Mouse (Mus musculus) E14TG2a.4 (cell line): ENCODE results near the gene Kctd13.

Experiments
- H3K27me3 ChIP-seq: 2 replicates; pipeline ENCODE4 v1.6.1; 2014; ENCODE audit warnings: low read length, control low read depth; ENCODE audit not compliant: insufficient read depth
- H3K36me3 ChIP-seq: 2 replicates; pipeline ENCODE4 v1.6.1; 2014; ENCODE audit warnings: low read length, control low read depth; ENCODE audit not compliant: insufficient read depth
- H3K4me1 ChIP-seq: replicated peaks from 2 replicates; pipeline ENCODE4 v1.6.1; 2014; ENCODE audit warnings: low read depth, low read length, control low read depth
- H3K4me3 ChIP-seq: replicated peaks from 2 replicates; pipeline ENCODE4 v1.5.1; 2014; ENCODE audit warnings: mild to moderate bottlenecking, low read length
- H3K9me3 ChIP-seq: 2 replicates; pipeline ENCODE4 v1.6.1; 2014; ENCODE audit warnings: low read length, control low read depth
- CTCF ChIP-seq: conservative IDR thresholded peaks from 2 replicates; pipeline ENCODE4 v1.5.1; 2014; ENCODE audit warnings: low read length
- NANOG ChIP-seq: IDR thresholded peaks from 2 replicates; pipeline ENCODE4 v1.6.1; 2014; ENCODE audit warnings: borderline replicate concordance, low read length, mixed read lengths
- POU5F1 ChIP-seq: IDR thresholded peaks from 2 replicates; pipeline ENCODE4 v1.6.1; 2014; ENCODE audit warnings: low read length, borderline replicate concordance

Gene Kctd13

DNA sequence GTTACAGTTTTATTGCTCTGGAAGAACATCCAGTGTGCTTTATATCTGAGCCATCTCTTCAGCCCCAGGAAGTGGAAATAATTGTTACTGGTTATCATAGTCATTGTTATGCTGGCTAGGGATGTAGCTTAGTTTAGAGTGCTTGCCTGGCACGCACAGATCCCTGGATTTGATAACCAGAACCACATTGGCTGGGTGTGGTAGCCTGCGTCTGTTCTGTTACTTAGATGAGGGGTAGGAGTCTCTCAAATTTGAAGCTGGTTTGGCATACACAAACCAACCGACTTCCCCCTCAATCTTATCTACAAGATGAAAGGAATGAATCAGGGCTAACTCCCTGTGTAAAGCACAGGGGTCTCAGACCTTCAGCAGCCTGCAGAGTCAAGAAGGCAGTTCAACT lies 2.4 kb upstream of the Kctd13 start:
- Histone ChIP-seq H3K27me3 (peaks cover 9% of the 10 kb centered on the region), H3K9me3 (no peaks in the 10 kb centered on the region), H3K4me1 (peaks cover 27% of the 10 kb centered on the region), H3K36me3 (peaks cover 14% of the 10 kb centered on the region), H3K4me3 (no peak overlapping the region)
- TF ChIP-seq POU5F1: no peak
- TF ChIP-seq NANOG: no peak
- TF ChIP-seq CTCF: no peak

GRCm38 (mm10) chr7:126929046-126929445 lies 367 bp downstream of the Kctd13 start:
- peak overlapping the region; percentile 94 for H3K4me3 ChIP-seq
- TF ChIP-seq NANOG (no peak), POU5F1 (no peak), CTCF (no peak)
- no peaks in the 10 kb centered on the region for H3K9me3 ChIP-seq

DNA sequence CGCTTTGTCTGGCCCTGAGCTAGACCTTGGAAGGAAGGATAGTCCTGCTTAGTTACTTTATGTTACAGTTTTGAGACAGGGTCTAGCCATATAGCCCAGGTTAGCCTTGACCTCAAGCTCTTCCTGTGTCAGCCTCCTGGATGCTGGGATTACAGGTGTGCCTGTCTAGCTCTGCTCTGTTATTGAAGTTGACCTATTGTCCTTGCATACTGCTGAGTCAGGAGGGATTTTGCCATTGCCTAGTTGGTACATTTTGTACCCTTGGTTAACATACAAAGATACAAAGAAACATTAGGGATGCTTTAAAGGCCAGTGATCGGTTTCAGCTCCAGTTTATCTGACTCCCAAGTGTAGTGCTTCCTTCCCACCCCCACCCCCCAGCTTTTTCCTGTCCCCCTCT lies 4.0 kb downstream of the Kctd13 start:
- TF ChIP-seq CTCF: no peak
- TF ChIP-seq POU5F1: no peak
- TF ChIP-seq NANOG: no peak
- Histone ChIP-seq H3K9me3 (no peaks in the 10 kb centered on the region), H3K4me1 (peaks cover 40% of the 10 kb centered on the region), H3K36me3 (peaks cover 73% of the 10 kb centered on the region), H3K4me3 (no peak overlapping the region), H3K27me3 (peaks cover 5% of the 10 kb centered on the region)

More at GRCm38 (mm10) chr7:126929046-126929445, 367 bp downstream of the Kctd13 start:
- Histone ChIP-seq H3K4me1 (peaks cover 45% of the 10 kb centered on the region), H3K36me3 (peaks cover 38% of the 10 kb centered on the region), H3K27me3 (peaks cover 9% of the 10 kb centered on the region)

DNA sequence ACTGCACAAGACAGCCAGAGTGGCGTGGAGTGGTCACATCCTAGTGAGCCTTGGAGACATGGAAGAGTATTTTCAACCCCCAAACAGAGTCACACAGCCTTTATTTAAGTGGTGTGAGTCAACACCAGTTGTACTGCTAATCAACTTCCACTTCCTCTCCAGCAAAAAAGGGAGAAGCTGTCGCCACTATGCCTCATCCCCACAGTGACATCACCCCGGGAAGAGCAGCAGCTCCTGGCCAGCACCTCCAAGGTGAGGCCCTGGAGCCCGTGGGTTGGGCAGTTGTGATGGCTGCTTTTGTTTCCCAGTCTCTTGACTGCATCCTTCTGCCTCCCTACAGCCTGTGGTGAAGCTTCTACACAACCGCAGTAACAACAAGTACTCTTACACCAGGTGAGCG lies 12.5 kb downstream of the Kctd13 start:
- H3K4me3 ChIP-seq: no peak overlapping the region
- H3K9me3 ChIP-seq: no peaks in the 10 kb centered on the region
- TF ChIP-seq NANOG (no peak), CTCF (no peak), POU5F1 (no peak)
- no peaks in the 10 kb centered on the region for H3K27me3 ChIP-seq
- H3K36me3 ChIP-seq: peaks cover 85% of the 10 kb centered on the region
- peaks cover 31% of the 10 kb centered on the region for H3K4me1 ChIP-seq

DNA sequence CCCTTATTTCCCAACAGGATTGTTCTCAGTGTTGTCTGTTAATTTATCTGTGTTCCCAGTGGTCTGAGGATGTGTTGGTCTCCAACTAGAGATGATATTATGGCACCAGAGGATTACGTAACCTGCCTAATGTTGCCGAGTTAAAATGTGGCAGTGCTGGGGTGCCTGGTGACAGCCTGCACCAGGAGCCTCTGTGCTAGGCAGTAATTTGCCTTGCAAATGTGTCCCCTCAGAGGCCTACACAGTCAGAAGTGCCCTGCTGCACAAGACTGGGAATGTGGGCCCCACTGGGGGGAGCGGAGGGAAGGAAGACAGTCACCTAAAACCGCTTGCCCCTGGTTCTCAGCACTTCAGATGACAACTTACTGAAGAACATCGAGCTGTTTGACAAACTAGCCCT lies 13.1 kb downstream of the Kctd13 start:
- Histone ChIP-seq H3K4me1 (peaks cover 36% of the 10 kb centered on the region), H3K27me3 (no peaks in the 10 kb centered on the region), H3K9me3 (no peaks in the 10 kb centered on the region), H3K36me3 (peaks cover 85% of the 10 kb centered on the region), H3K4me3 (0 out of 2 replicates have a peak overlapping the region, but pooled peaks have one; percentile 5)
- TF ChIP-seq POU5F1 (no peak), NANOG (no peak), CTCF (no peak)

- no peaks in the 10 kb centered on the region for H3K9me3 ChIP-seq
- peaks cover 61% of the 10 kb centered on the region for H3K4me1 ChIP-seq
- no peak for TF ChIP-seq NANOG
- peak; percentile 60 for TF ChIP-seq CTCF
- peaks cover 56% of the 10 kb centered on the region for H3K36me3 ChIP-seq
- peaks cover 37% of the 10 kb centered on the region for H3K27me3 ChIP-seq
- H3K4me3 ChIP-seq: no peak overlapping the region
Measured at GRCm38 (mm10) chr7:126946530-126946929, 17.9 kb downstream of the Kctd13 start.

DNA sequence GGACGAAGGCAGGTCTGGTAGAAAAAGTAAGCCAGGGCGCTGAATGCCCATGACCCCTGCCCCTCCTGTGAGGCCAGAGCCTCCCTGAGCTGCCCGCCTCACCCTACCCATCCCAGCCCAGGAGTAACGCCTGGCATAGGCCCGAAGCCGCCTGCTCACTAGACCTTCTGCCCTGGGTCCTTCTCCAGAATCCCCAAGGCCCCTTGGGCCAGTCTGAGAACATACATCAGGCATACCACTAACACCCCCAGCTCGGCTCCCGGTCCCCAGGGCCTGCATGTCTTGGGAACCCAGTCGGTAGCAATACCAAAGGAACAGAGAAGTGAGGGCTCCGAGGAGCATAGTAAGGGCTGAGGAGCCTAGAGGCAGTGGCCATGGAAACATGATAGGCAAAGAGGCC lies 19.9 kb downstream of the Kctd13 start:
- Histone ChIP-seq H3K9me3 (no peaks in the 10 kb centered on the region), H3K27me3 (peaks cover 50% of the 10 kb centered on the region), H3K36me3 (peaks cover 36% of the 10 kb centered on the region), H3K4me3 (peak overlapping the region; percentile 86), H3K4me1 (peaks cover 56% of the 10 kb centered on the region)
- TF ChIP-seq NANOG (no peak), POU5F1 (no peak), CTCF (no peak)

GRCm38 (mm10) chr7:126949403-126949792 lies 20.7 kb downstream of the Kctd13 start, which contains the start of gene Asphd1:
Gene Asphd1, minus strand, starts transcription at chr7:126949582.
- H3K4me3 ChIP-seq: peak within 1 kb of the TSS; percentile 86
- no peaks in the 10 kb centered on the region for H3K9me3 ChIP-seq
- TF ChIP-seq POU5F1 (no peak), NANOG (no peak), CTCF (no peak)
- peaks cover 56% of the 10 kb centered on the region for H3K4me1 ChIP-seq
- peaks cover 52% of the 10 kb centered on the region for H3K27me3 ChIP-seq
- H3K36me3 ChIP-seq: peaks cover 29% of the 10 kb centered on the region

- Histone ChIP-seq H3K4me1 (peaks cover 51% of the 10 kb centered on the region), H3K4me3 (peak within 1 kb of the TSS; percentile 86), H3K27me3 (peaks cover 52% of the 10 kb centered on the region), H3K9me3 (no peaks in the 10 kb centered on the region), H3K36me3 (peaks cover 23% of the 10 kb centered on the region)
- TF ChIP-seq CTCF (no peak), NANOG (no peak), POU5F1 (no peak)
Measured at GRCm38 (mm10) chr7:126949793-126950646, 21.3 kb downstream of the Kctd13 start, which contains the start of gene Sez6l2. Gene Sez6l2, plus strand, starts transcription at chr7:126950563.
